Mouse (Mus musculus): ENCODE results near the gene Fscn2.
A peak's percentile ranks its signal among the peaks of the same experiment; 100 is the strongest.

Gene Fscn2

DNA sequence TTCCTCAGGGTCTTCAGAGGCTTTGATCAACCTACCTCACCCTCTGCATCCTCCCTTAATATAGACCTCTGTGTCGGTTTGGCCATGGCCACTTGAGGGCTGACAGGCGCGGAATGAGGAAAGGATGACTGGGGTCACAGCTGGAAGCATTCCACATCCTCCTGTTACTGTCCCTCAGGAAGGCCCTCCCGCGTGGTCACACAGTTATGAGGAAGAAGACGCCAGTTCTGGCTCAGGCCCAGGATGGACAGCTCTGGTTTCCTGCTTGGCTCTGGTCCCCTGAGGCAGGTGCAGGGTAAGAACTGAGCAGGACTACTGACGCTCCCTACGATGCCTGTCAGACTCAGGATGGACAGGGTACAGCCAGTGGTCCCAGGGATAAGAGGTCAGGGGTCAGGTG, 1.3 kb upstream of the Fscn2 start:
- no peak for DNase-seq

DNA sequence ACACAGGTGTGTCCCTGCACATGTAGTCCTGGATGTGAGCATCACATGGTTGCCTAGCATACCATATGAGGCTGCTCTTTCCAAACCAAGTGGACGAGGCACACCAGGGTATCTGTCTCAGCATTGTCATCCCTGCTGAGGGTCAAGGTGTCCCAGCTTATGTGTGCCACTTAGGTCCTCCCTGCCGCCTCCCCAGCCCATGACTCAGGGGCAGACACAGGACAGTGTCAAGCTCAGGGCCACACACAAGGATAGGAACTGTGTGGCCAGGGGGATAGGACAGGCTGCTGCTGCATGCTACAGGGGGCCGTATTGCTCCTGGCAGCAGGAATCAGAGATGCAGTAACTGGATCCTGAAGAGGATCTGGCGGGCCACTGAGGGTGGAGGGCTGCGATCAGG, 579 bp upstream of the Fscn2 start:
- no peak for DNase-seq

DNA sequence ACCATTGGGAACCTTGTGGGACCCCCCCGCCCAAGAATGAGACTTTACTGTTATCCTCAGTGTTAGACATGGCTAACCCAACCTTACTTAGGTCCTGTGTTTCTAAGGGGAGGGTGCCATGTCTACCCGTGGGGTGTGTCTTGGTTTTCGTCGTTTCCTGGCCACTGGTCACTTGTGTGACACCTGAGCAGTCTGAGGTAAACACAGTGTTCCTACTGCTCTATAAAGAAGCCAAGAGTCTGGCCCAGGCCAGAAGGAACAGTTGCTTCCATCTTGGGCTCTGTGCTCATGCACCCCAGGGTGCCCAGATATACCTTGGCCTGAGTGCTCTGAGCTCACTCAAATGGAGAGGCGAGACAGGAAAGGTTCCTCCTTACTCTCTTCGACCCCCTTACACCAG, 1.6 kb downstream of the Fscn2 start:
- DNase-seq = no peak

DNA sequence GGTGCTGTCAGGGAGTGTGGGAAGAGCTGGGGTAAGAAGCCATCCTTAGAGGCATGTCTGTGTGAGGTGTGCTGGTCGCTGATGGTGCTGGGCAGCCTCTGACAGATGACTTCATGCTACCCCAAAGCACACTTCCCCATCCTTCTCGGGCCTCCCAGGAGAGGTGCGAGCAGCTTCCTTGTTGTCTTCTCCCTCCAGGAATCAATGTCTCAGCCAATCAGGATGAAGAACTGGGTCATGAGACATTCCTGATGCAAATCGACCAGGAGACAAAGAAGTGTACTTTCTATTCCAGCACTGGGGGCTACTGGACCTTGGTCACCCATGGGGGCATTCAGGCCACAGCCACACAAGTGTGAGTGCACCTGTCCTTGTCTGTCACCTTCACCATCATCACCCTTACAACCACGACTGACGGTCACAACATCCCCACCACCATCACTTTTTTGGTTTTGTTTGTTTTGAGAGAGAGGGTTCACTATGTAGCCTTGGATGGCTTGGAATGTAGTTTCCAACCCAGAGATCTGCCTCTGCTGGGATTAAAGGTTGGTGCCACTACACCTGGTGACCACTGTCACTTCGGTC, 5.2 kb downstream of the Fscn2 start:
- DNase-seq = no peak

DNA sequence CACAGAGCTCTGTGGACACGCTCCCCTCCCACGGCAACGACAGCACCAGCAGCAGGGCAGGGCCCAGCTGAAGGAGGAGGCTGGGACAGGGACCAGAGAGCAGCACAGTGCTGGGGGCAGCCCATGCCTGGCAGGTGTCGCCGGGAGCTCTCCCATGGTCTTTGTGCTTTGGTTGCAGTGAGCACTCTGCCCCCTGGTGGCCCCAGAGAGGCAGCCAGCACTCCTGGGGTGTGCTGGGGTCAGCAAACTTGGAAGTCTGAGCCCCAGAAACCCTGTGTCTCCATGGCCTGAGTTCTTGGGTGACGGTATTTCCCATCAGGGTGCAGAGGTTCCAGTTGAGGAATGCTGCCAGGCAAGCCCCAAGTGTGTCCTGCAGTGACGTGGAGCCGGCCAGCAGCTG, 8.3 kb downstream of the Fscn2 start:
- DNase-seq = peak; percentile 76

DNA sequence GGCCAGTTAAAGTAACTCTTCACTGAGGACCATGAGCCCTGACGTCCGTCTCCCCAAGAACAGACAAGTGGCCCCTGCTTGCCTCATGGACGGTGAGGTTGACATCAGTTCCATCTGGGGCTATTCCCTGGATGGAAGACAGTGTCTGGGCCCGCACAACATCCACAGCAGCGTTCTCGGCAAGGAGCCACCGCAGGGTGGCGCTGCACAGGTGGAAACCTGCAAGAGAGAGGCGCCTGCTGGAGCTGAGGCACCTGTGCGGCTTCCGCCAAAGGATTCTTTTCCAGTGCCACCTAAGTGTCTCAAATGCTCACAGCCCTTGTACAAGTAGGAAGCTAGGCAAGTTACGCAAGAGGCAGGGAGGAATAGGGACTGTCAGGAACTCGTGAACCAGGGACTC, 11.7 kb downstream of the Fscn2 start:
- DNase-seq = no peak

DNA sequence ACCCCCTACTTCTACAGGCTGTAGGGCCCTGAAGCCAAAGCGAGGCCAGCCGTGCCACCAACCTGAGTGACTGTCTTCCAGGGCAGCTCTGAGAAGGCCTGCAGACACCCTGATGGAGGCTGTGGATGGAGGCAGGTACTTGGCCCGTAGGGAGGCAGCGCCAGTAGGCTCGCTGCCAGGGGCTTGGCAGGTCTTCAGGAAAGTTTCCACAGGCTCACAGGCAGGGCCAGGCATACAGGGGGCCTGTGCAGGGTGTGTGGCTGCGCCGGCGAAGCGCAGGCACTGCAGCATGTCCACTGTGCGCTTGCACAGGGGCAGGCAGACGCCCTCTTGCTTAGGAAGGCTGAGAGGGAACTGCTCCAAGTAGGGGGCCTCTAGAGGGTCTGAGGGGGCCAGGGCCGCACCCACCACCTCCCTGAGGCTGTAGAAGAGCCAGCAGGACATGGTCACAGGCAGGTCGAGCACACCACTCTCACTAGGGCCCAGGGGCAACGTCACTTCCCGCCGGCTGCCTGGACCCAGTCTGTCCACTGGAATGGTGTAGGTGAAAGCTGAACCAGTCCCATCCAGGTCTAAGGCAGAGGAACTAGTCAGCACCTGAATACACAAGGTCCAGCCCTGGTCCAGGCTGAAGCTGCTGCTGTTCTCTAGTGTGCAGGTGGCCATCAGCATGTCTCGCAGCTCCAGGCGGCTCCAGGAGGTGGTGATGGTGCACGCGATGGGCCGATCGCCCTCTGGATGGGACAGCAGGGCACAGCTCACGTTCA, 12.7 kb downstream of the Fscn2 start:
- no peak for DNase-seq

DNA sequence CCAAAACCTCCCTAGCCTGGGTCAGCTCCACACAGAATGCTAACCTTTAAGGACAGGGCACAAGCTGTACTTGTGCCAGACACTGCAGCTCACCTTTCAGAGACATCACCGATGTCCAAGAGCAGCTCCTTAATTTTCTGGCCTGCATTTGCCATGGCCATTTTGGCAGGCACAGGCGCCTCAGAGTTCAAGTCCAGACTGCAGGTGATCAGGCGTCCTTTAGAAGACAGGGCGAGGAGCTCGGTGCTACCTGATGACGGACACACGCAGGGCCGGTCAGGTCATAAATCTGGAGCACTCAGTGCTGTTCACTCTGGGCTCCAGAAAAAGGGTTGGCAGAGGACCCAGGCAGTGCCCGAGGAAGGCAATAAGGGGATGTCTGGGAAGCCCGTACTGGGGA, 14.0 kb downstream of the Fscn2 start:
- no peak for DNase-seq

DNA sequence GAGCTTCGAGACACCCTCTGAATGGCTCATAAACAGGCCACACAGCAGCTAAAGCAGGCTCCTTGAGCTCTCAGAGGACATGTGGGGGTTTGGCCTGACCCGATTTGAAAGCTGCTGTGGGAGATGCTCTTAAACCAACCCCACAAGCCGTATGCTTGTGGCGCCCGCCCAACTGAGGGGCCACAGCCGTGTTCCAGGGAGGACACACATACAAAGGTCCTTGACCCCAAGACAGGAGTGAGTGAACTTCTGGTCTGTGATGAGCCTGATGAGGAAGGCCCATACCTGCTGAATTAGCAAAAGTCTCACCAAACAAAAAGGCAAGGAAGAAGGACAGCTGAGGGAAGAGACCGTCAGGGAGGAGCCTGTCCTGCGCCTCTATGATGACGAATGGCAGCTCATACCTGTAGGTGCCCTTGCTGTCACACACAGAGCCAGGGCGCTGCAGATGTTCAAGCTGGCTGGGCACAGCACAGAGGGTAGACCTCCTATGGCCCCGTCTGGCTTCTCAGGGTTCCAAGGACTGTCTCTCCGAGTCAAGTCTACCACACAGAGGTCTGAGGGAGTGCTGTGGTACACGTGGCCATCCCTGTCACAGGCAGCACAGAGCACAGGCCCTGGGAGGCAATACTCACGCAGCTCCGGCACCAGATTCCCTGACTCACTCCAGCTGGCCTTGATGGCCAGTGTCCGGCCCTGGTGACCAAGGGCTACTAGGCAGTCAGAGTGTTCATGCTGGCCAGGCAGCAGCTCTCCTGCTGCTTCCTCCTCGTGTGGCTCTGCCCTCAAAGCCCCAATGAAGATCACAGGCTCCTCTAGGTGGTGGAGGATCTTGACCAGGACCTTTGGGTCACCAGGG, 15.2 kb downstream of the Fscn2 start:
- DNase-seq = no peak

DNA sequence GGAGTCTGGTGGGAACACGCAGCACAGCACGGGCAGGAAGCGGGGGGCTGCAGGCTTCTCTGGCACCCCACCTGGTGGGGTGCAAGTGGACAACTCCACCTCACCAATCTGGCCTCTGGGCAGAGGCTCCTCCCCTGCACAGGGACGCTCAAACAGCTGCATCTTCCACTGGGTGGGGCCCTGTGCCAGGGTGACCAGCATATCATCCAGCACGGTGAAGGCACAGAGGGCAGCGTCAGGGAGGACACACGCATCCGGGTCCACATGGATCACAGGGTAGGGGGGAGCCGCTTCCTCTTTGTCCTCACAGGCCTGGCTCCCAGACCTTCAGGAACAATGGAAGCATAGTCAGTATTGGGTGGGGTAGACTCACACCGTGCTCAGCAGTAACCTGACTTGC, 16.0 kb downstream of the Fscn2 start:
- no peak for DNase-seq

DNA sequence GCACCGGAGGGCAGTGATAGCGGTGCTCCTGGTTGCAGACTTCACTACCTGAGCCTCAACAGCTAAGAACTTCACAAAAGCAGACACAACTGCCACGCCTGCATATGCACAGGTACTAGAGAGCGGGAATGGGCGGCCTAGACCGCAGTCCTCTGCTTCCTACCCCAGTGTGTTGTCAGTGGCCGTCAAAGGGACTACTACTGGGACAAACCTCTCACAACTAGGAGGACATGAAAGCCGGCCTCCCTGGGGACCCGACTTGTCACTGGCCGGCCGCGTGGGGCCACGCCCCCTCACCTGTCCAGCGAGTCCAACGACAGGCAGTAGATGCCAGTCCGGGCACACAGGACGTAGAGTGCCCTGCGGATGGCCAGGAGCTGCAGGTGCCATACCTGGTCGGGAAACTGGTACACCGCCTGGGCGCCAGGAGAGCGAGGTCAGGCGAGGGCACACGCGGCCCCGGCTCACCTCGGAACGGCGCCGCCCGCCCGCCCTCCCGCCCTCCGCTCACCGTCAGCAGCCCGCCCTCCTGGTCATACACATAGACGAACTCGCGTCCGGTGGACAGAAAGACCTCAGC, 16.8 kb downstream of the Fscn2 start:
- peak; percentile 50 for DNase-seq

DNA sequence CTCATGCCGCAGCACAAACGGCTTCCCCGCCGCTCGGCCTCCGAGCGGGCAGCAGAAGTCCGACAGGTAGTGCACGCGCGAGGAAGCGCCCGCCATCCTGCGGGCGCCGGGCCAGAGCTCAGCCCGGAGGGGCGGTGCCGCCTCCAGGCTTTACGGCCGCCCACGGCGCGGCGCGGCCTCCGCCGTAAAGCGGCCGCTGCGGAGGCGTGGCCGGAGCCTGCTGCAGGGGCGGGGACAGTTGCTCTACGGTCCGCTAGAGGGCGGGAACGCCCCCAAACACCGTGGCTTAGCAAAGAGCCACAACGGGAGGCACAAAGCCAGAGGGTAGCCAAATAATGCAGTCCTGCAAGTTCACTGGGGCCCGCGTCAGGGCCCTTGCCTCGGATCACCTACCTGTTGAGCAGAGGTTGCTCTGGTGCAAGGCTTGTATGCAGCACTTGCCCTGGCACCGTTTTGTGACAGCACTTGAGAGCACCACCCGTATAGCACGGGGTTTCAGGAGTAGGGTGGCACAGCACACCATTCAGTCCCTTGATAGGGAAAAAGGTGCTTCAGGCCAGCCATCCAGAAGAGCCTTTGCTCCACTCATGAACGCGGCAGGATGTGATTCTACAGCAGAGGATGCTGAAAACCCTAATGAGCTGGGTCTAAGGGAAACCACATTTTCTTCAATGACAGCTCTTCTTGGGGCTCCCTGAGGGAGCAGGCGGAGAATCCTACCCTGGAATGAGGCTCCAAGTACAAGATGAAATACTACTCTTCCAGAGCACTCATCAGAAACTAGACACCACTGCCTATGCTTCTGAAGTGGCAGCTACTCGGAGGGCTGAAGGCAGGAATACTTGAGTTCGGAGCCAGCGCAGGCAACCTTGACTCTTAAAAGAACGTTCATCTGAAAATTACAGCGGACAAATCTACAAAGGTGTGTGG, 17.5 kb downstream of the Fscn2 start, which contains the start of gene Faap100:
TSS of gene Faap100 (minus strand) at position 154 of the 930 bp plus-strand sequence.
- peak; percentile 98 for DNase-seq

DNA sequence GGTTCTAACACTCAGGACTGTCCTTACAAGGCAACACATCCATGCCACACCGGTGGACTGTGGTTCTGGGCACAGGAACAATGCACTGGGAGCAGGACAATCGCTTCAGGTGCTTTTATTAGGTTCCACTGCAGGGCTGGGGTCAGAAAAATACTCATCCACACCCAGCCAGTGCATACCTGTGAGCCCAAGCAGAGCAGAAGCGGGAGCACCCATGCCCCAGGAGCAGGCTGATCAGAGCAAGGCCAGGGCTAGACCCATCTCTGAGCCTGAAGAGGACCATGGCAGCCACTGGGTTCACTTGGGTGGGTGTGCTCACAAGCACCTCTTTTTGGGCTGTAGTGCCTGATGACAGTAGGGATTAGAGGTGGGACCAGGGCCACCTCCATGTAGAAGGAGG, 18.9 kb downstream of the Fscn2 start:
- no peak for DNase-seq

DNA sequence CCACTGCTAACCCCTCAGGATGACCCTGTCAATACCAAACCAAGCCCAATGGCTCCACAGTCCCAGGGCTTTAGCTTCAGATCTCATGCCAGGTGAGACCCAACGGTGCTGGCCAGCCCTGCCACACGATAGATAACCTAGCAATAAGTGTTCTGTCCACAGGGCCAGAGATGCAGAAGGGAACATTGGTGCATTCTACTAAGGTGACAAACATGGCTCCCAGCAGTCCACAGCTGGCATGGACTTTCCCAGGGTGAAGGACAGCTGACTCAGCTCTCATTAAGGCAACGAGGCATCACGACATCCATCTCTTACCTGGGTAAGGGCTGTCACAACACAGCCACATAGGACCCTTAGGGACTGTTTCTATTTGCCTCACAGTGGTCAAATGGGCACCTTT, 19.8 kb downstream of the Fscn2 start:
- no peak for DNase-seq

DNA sequence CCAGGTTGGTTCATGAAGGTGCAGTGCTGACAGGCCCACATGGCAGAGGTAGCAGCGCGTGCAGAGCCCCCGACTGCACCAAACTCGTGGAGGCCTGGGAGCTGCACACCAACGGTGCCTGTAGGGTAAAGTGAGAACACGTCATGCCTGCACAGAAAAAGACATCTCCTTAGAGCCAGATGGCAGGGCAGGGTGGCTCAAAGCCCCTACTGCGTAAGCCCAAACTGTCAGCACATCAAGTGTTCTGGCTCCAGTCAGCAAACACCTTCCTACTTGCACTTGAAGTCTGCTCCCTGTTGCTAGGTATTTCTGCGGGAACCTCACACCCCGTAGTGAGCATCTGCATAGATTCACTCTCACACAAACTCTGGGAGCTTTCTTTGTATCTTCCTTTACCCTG, 21.2 kb downstream of the Fscn2 start:
- no peak for DNase-seq

DNA sequence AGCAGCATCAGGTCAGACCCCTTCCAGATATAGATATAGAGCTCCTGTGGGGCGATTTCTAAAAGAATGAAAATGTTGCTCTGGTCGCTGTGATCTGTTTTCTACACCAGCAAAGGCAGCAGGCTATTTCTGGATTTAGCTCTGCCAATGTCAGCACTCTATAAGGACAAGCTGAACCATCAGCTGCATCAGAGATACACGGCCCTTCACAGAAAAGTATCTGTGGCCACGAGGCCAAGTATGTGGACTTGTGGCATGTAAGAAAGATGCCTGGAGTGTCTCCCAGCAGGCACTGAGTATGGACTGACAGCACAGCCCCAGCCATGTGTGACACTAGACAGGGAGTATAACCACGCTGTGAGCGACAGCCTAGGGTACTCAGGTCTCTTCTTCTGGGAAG, 25.3 kb downstream of the Fscn2 start:
- no peak for DNase-seq

DNA sequence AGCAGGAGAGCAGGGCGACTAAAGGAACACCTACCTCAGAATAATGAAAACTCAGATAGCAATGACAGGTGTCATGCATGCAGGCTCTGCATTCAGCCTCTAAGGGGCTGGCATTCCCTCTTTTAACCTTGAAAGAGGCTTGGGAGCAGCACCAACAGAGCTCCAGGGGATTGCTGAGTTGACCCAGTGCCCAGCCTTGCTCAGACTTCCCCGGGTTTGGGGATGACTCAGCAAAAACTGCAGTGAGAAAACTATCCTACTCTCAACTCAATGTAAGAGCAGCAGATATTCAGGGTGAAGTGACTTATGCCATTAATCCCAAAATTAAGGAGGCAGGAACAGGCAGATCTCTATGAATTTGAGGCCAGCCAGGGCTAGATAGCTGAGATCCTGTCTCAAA, 25.8 kb downstream of the Fscn2 start:
- no peak for DNase-seq

DNA sequence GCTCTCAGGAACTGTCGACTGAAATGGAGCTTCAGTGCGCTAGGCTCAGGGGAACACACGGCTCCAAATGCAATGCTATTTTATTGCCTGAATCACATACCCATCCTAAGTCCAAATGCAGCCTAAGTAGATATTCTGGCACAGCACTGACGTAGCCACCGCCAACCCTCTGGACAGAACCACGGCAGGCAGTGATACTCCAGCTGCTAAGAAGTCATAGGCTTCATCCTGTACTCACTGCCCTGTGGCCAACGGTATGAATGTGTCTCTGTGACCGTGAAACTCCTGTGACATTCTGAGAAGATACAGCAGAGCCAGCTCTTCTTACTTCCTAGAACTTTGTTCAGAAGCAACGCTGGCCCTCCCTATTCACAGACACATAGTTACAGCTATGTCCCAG, 27.2 kb downstream of the Fscn2 start:
- DNase-seq = no peak

DNA sequence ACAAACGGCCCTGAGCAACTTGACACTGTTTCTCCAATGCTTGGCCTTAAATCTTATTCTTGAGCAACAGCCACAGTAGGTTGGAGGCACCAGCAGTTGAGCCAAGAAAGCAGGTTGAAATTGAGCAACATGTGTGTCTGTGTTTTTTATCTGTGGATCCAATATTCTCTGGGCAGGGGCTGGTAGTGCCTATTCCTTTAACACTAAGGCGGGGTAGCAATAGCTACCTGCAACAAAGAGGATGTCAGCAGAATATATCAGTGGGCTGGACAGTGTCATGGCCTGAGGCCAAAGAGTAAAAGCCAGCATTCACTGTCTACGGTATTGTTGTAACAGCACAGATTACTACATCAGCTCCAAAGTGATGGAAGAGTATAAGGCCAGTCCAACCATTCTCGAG, 34.3 kb downstream of the Fscn2 start:
- DNase-seq = no peak

DNA sequence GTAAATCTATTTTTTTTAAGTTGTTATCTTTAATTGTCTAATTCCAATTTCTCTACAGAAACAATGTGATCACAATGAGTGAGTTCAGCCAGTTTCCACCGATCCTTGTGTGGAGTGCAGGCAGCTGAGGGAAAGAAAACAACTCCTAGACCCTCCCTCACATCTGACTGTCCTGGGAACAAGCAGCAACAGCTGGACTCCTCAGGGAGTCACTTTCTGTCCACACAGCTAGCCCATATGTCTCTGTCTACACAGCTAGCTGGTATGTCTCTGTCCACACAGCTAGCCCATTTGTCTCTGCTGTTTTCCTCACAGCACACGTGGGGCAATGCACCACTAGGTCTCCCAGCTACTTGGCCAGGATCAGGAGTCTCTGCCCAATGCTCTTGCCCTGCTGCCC, 36.3 kb downstream of the Fscn2 start:
- no peak for DNase-seq

DNA sequence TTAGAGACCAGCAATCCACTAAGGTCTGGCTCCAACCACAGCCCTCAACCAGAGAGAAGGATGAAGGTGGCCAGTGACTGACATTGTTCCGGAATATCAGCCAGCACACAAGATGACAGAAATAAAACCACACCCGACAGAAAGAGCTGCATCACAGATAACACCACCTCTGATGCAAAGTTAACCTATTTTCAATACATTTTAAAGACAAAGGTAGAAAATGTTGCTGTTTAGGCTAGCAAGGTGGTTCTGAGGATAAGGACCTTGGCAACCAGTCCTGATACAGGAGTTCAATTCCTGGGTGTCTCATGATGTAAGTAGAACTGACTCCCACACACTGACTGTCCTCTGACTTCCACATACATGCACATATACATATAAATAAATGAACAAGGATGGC, 38.0 kb downstream of the Fscn2 start:
- no peak for DNase-seq

DNA sequence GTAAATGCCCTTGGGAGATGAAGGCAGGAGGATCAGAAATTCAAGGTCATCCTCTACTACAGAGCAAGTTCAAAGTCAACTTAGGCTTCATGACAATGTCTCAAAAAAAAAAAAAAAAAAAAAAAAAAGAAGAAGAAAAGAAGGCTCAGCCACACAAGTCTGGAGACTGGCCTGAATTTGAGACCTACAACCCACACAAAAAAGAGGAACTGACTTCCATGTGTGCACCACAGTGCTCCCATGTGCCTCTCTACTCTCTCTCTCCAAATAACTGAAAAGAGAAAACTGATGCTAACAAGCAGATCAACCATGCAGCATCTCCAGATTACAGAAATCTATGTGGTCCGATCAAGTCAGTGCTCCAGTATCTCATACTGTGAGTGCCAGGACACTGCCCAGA, 43.5 kb downstream of the Fscn2 start:
- DNase-seq = no peak

DNA sequence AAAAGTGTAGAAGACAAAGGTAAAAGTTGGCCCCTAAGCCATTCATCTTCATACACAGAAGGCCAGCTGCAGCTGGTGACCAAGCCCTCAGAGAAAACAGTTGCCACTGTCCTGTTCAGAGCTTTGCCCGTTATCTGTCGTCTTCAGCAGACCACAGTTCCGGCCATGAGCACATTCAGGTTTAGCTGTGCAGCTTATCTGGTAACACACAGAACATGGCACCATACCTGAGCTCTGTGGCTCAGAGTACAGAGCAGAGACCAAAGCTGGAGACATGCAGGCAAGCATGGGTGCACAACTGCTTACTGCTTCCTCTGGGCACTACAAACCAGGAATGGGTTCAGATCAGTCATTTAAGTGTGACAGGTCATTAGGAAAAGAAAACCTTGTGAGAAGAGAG, 44.5 kb downstream of the Fscn2 start:
- no peak for DNase-seq

All from embryo, embryonic 11 days (tissue).